15 mouse cellular contexts compared by ENCODE assay signal in genomic region chr2:145117762-145118161, GRCm38 (mm10).
"Had no signal": no experiment of that assay in that cellular context is flagged by ENCODE, and none has a peak within 500 bp of the region (broad histone marks: within the 10 kb centered on the region; RNA-seq: fewer than 3 reads in every experiment).

No protein-coding gene starts in this region.

- ATAC-seq: intestine, embryonic 16.5 days; liver, embryonic 12.5 days had no signal

- DNase-seq: kidney, adult 18-20 months; kidney, adult 9 months; kidney, postnatal 14 days; layer of hippocampus, adult 9-11 months; liver; lung, adult 18-20 months; lung, postnatal 10 days; lung, postnatal 36 days; midbrain, embryonic 14.5 days; right cerebral cortex, postnatal 14 days; spleen, adult 18-20 months; thymus, adult 18-20 months; thymus, postnatal 36 days had no signal
